Mouse (Mus musculus) heart, adult 2 months (tissue): ENCODE results near the gene Nrarp.

Source experiments
- CTCF ChIP-seq: fragments of 200-600 bp; IDR thresholded peaks from 2 replicates; pipeline ENCODE4 v1.8.1; 2022; ENCODE audit warnings: antibody characterized with exemption, mild to moderate bottlenecking, moderate library complexity
- EP300 ChIP-seq: fragments of 200-500 bp; IDR thresholded peaks from 2 replicates; pipeline ENCODE4 v1.6.1; 2011; ENCODE audit warnings: low read depth, low read length, control low read depth; ENCODE audit not compliant: insufficient read depth
- POLR2A ChIP-seq: fragments of 200-500 bp; IDR thresholded peaks from 2 replicates; pipeline ENCODE4 v1.6.1; 2011; ENCODE audit warnings: mild to moderate bottlenecking, low read depth, low read length, control low read depth; ENCODE audit not compliant: insufficient read depth

DNA sequence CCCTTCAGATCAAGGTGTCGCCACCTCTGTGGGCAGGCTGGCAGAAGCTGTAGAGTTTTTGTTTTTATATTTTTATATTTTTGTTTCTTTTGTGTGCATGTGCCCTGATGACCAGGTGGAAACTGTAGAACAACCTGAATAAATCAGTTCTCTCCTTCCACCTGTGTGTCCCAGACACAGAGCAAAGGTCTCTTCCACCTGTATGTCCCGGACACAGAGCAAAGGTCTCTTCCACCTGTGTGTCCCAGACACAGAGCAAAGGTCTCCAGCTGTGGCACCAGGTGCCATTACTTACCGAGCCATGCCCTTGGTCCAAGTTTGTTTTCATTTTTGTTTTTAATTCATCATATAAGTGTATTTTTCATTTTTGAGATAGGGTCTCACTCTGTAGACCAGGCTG is 24.4 kb upstream of the Nrarp start:
- TF ChIP-seq CTCF: no peak
- TF ChIP-seq POLR2A: no peak
- TF ChIP-seq EP300: no peak
